Comparison of ENCODE assay signal across 11 mouse cellular contexts in genomic region chr16:89935398-89935797, GRCm38 (mm10).
"Had no signal": no experiment of that assay in that cellular context is flagged by ENCODE, and none has a peak within 500 bp of the region (broad histone marks: within the 10 kb centered on the region; RNA-seq: fewer than 3 reads in every experiment).

No protein-coding gene starts in this region.

- H3K36me3 ChIP-seq: liver, embryonic 13.5 days; midbrain, embryonic 13.5 days had no signal

- H3K9me3 ChIP-seq: liver, embryonic 13.5 days; midbrain, embryonic 13.5 days had no signal

- H3K4me3 ChIP-seq: left cerebral cortex, adult 2 months; liver, embryonic 13.5 days; midbrain, embryonic 13.5 days had no signal

- H3K9ac ChIP-seq: liver, embryonic 13.5 days; lung, embryonic 14.5 days; midbrain, embryonic 13.5 days had no signal

- H3K27ac ChIP-seq: left cerebral cortex, adult 2 months; liver, embryonic 13.5 days; macrophage; midbrain, embryonic 13.5 days had no signal

- DNase-seq: layer of hippocampus, postnatal 36 days; liver, embryonic 13.5 days; thymus, adult 18-20 months; thymus, postnatal 36 days had no signal

- H3K27me3 ChIP-seq: liver, embryonic 13.5 days; midbrain, embryonic 13.5 days had no signal

- H3K4me2 ChIP-seq: liver, embryonic 13.5 days; lung, embryonic 14.5 days; midbrain, embryonic 13.5 days had no signal

- ATAC-seq: hindbrain, embryonic 16.5 days; inflammation-experienced regulatory T-cells, adult 6 months; intestine, embryonic 16.5 days; midbrain, embryonic 13.5 days had no signal
